Mouse (Mus musculus): ENCODE measurements around the gene Shisa2. TPM values are rescaled to one million over a fixed set of nuclear protein-coding genes. Genes with fewer than 3 reads are reported as not detected.
"Not testable (repeated sequence)": the region's sequence is repeated elsewhere in the genome, so short reads cannot be mapped to it uniquely, and the experiment has no call there.

Shisa2 gene
- 2.4 and 2.8 TPM in 2 replicates for total RNA-seq (2021)
- long read RNA-seq, experiment 1, transcript Shisa2-201 (2 exons, 3,119 nt) = major isoform, 14 of 16 reads
- long read RNA-seq, experiment 1, partial matches to known transcripts = 0 of 16 reads
- long read RNA-seq, experiment 1, other reads (novel, unspliced or antisense) = 2 of 16 reads
- long read RNA-seq, experiment 2, partial matches to known transcripts = 0 of 1 reads
- long read RNA-seq, experiment 2, other reads (novel, unspliced or antisense) = 0 of 1 reads

GRCm38 (mm10) chr14:59625158-59625805 lies at the start of gene Shisa2:
TSS of gene Shisa2 (plus strand) at chr14:59625308.
- DNase-seq = peak; percentile 88

- no peak for DNase-seq
Measured at GRCm38 (mm10) chr14:59576385-59576784, 48.7 kb upstream of the Shisa2 start.

GRCm38 (mm10) chr14:59590614-59591013 lies 34.5 kb upstream of the Shisa2 start:
- peak; percentile 48 for DNase-seq

- DNase-seq = no peak
Measured at GRCm38 (mm10) chr14:59591901-59592300, 33.2 kb upstream of the Shisa2 start.

GRCm38 (mm10) chr14:59592593-59592992 lies 32.5 kb upstream of the Shisa2 start:
- no peak for DNase-seq

- DNase-seq = no peak
Measured at GRCm38 (mm10) chr14:59594988-59595387, 30.1 kb upstream of the Shisa2 start.

- peak; percentile 97 for DNase-seq
Measured at GRCm38 (mm10) chr14:59597398-59598259, 27.5 kb upstream of the Shisa2 start, which contains the start of gene Cdadc1. TSS of gene Cdadc1 (minus strand) at chr14:59597959.

GRCm38 (mm10) chr14:59598260-59598627 lies 26.9 kb upstream of the Shisa2 start:
- no peak for DNase-seq

- DNase-seq = peak; percentile 51
Measured at GRCm38 (mm10) chr14:59604002-59604645, 21.0 kb upstream of the Shisa2 start.

- DNase-seq = peak; percentile 81
Measured at GRCm38 (mm10) chr14:59605671-59606353, 19.3 kb upstream of the Shisa2 start.

- DNase-seq = no peak
Measured at GRCm38 (mm10) chr14:59607021-59607420, 18.1 kb upstream of the Shisa2 start.

- peak; percentile 83 for DNase-seq
Measured at GRCm38 (mm10) chr14:59612920-59613625, 12.0 kb upstream of the Shisa2 start.

GRCm38 (mm10) chr14:59614149-59614548 lies 11.0 kb upstream of the Shisa2 start:
- DNase-seq = not testable (repeated sequence)

- DNase-seq = no peak
Measured at GRCm38 (mm10) chr14:59616802-59617201, 8.3 kb upstream of the Shisa2 start.

GRCm38 (mm10) chr14:59624326-59624885 lies 702 bp upstream of the Shisa2 start:
- DNase-seq = no peak

GRCm38 (mm10) chr14:59625806-59626364 lies 777 bp downstream of the Shisa2 start:
- peak; percentile 67 for DNase-seq

GRCm38 (mm10) chr14:59626711-59627110 lies 1.6 kb downstream of the Shisa2 start:
- peak; percentile 62 for DNase-seq

- DNase-seq = no peak
Measured at GRCm38 (mm10) chr14:59627142-59627680, 2.1 kb downstream of the Shisa2 start.

GRCm38 (mm10) chr14:59627823-59628222 lies 2.7 kb downstream of the Shisa2 start:
- DNase-seq = no peak

- DNase-seq = no peak
Measured at GRCm38 (mm10) chr14:59629308-59629707, 4.2 kb downstream of the Shisa2 start.
